Mouse (Mus musculus): Measurements from ENCODE around the gene Mob1a. TPM values are rescaled to one million over a fixed set of nuclear protein-coding genes. Genes with fewer than 3 reads are reported as not detected.
"Not testable (repeated sequence)": the region's sequence is repeated elsewhere in the genome, so short reads cannot be mapped to it uniquely, and the experiment has no call there.

The Mob1a gene
- polyA plus RNA-seq, 1 experiment from 2014 or later: 27.3 TPM

DNA sequence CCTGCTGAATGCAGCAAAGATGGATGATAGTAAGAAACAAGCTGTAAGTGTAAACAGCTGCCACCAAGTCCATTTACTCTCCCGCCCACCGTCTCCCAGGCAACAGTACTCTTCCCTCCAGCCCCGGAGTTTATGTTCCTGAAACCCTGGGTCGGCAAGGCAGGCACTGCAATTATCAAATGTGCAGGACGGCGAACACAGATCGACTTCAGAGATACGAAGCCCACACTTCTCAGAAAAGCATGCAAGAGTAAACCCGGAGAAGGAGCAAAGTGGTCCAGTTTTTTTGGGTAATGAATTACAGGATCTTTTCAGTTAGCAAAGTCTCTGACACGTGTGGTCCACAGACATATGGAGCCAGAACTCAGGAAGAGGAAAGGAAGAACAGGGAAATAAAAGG, 9.8 kb upstream of the Mob1a start:
- H3K36me3 ChIP-seq: peaks cover 23% of the 10 kb centered on the region
- 5% methylated on average over 10 of the region's 10 CpGs for WGBS
- H3K27me3 ChIP-seq: no peaks in the 10 kb centered on the region; the same call in 1 of the 2 replicates
- no peak overlapping the region for H3K27ac ChIP-seq
- no peak for ATAC-seq (ENCODE audit: low FRiP score)
- H3K9ac ChIP-seq: peak overlapping the region; percentile 49; the same call in 1 of the 2 replicates
- no peaks in the 10 kb centered on the region for H3K9me3 ChIP-seq
- peaks cover 16% of the 10 kb centered on the region for H3K4me1 ChIP-seq (replicated peaks)
- H3K4me3 ChIP-seq: peak overlapping the region; percentile 92
- peak overlapping the region; percentile 86 for H3K4me2 ChIP-seq

DNA sequence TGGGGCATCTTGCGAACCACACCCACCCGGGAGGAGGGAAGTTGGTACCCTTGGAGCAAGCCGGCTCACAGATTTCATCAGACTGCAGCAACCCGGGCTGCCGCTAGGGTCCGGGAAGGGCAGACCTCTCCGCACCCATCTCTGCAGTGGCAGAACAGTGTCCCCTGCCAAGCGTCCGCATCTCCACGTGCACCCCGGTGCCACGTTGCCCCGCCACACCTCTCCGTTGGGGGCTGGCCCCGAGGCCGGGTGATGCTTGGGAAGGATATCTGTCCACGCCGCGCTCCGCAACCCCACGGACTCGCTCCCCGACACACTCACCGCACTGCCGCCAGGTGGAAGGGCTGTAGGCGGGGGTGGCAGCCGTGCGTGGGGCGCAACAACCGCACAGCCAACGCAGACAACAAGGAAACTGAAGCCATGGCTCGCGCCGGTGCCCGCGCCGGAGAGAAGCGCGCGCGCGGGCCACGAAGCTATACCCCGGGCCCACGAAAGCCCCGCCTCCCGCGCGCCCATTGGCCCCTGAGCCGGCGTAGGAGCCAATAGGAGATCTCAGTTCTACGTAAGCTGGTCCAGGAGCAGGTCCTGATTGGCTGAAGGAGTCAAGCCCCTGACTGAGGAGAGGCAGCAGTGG, 8.6 kb upstream of the Mob1a start:
- H3K36me3 ChIP-seq: peaks cover 11% of the 10 kb centered on the region
- H3K27ac ChIP-seq: peak overlapping the region; percentile 84
- peak overlapping the region; percentile 86 for H3K4me2 ChIP-seq
- peaks cover 16% of the 10 kb centered on the region for H3K4me1 ChIP-seq (replicated peaks)
- ATAC-seq (ENCODE audit: low FRiP score): peak; percentile 99
- peak overlapping the region; percentile 89 for H3K9ac ChIP-seq
- under 1% methylated on average over 52 of the region's 52 CpGs for WGBS
- H3K9me3 ChIP-seq: no peaks in the 10 kb centered on the region
- H3K27me3 ChIP-seq: no peaks in the 10 kb centered on the region; the same call in 1 of the 2 replicates
- peak overlapping the region; percentile 92 for H3K4me3 ChIP-seq

DNA sequence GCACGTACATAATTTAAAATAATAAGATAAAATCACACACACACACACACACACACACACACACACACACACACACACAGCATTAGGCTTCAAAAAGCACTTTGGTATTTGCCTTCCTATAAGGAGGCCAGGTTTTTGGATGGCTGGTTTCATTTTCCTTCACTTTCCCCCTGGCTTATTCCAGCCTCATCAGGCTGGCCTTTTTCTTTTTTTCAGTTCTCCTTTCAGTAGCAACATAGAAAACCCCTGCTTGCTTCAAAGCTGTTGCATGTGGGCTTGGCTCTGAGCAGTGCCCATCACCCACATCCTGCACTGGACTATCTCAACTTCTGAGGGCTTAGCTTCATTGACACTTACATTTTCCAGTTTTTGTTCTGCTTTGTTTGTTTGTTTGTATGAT, 3.9 kb upstream of the Mob1a start:
- H3K4me2 ChIP-seq: no peak overlapping the region
- no peaks in the 10 kb centered on the region for H3K9me3 ChIP-seq
- no peaks in the 10 kb centered on the region for H3K36me3 ChIP-seq
- ATAC-seq (ENCODE audit: low FRiP score): no peak
- peaks cover 13% of the 10 kb centered on the region for H3K4me1 ChIP-seq (replicated peaks)
- WGBS: 58% methylated on average over 1 of the region's 1 CpGs
- H3K27me3 ChIP-seq: no peaks in the 10 kb centered on the region; the same call in 1 of the 2 replicates
- H3K9ac ChIP-seq: no peak overlapping the region
- no peak overlapping the region for H3K4me3 ChIP-seq
- H3K27ac ChIP-seq: no peak overlapping the region

DNA sequence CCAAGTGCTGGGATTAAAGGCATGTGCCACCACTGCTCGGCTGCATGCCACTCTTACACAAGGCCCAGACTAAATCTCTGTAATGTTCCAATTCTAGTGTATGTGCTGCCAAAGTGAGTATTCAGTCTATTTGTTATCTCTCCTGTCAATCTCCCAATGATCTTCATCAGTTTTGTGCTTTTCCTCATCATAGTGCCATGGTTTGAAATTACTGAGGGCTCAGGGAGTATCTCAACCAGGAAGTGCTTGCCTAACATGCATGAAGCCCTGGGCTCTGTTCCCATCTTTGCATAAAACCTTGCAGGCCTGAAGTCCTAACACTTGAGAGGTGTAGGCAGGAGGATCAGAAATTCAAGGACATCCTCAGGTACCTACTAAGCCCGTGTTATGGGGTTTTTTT, 3.0 kb upstream of the Mob1a start:
- Histone ChIP-seq H3K9ac (no peak overlapping the region), H3K9me3 (no peaks in the 10 kb centered on the region), H3K4me3 (no peak overlapping the region), H3K4me1 (replicated peaks) (peaks cover 19% of the 10 kb centered on the region), H3K27ac (no peak overlapping the region), H3K27me3 (no peaks in the 10 kb centered on the region; the same call in 1 of the 2 replicates), H3K36me3 (no peaks in the 10 kb centered on the region), H3K4me2 (no peak overlapping the region)
- ATAC-seq (ENCODE audit: low FRiP score): no peak
- WGBS: 63% methylated on average over 2 of the region's 2 CpGs

DNA sequence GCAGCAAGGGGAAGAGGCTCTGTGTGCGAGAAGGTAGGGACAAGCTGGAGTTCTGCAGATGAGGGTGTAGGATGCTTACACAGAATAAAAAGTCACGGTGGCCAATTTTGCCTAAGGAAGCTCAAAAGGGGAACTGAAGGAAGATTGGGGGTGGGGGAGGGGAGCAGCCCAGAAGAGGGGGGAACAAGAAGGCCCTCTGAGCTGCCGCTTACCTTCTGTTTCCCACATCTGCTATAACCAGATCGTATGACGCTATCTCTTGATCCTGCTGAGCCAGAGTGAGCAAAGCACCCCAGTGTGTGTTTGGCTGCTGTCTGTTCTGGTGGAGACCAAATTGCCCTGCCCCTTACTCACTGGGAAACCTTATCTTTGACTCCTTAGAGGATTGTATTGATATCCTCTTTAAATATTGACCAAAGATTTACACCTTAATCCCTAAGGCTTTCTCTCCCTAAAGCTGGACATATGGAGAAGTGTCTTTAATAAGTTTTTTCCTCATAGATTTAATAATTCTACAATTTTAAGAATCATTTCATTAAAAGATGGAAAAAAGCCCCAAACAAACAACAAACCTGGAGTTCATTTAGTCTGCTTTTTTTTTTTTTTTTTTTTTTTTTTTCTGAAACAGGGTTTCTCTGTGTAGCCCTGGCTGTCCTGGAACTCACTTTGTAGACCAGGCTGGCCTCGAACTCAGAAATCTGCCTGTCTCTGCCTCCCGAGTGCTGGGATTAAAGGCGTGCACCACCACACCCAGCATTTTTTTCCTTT, 2.0 kb upstream of the Mob1a start:
- Histone ChIP-seq H3K9me3 (no peaks in the 10 kb centered on the region), H3K4me3 (no peak overlapping the region), H3K36me3 (0 out of 2 replicates have a peak, but pooled peaks cover under 1% of the 10 kb centered on the region), H3K4me1 (replicated peaks) (peaks cover 26% of the 10 kb centered on the region), H3K4me2 (no peak overlapping the region), H3K27ac (no peak overlapping the region), H3K9ac (no peak overlapping the region), H3K27me3 (no peaks in the 10 kb centered on the region; the same call in 1 of the 2 replicates)
- no peak for ATAC-seq (ENCODE audit: low FRiP score)
- 77% methylated on average over 8 of the region's 8 CpGs for WGBS

DNA sequence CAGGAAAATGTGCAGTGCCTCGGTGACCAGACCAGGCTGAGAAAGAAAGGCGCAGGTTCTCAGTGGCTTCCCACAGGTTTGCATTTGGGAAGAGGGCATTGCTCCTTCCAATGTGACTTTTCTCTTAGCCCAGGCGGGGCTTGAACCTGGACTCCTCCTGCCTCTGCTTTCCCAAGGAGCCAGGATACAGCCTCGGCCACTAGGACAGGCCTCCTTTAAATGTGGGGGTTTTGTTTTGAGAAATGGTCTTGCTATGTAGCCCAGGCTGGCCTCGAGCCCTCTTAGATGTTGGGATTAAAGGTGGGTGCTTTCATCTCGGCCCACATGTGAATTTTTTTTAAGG, 549 bp downstream of the Mob1a start:
- WGBS: 9% methylated on average over 6 of the region's 6 CpGs
- H3K36me3 ChIP-seq: peaks cover 24% of the 10 kb centered on the region
- H3K27me3 ChIP-seq: no peaks in the 10 kb centered on the region; the same call in 1 of the 2 replicates
- H3K9me3 ChIP-seq: no peaks in the 10 kb centered on the region
- ATAC-seq (ENCODE audit: low FRiP score): no peak
- peaks cover 28% of the 10 kb centered on the region for H3K4me1 ChIP-seq (replicated peaks)
- H3K4me2 ChIP-seq: peak overlapping the region; percentile 71
- H3K4me3 ChIP-seq: peak overlapping the region; percentile 91
- H3K9ac ChIP-seq: peak overlapping the region; percentile 95
- H3K27ac ChIP-seq: peak overlapping the region; percentile 93

DNA sequence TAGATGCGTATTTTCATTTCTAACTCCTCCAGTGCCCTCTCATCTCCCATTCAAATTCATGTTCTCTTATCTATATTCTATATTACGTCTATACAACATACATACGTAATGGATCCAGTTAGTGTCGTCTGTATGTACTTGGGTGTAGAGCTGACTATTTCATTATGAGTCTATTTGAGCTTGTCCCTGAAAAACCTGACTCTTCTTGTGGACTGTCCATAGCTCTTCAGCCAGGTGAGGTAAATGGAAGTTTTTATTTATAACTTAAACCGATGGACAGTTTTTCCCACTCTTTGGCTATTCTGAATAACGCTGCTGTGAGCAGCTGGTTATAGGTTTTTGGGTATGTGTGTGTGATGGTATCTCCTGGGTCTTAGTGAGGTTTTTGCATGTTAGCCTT, 945 bp downstream of the Mob1a start:
- H3K4me1 ChIP-seq (replicated peaks): peaks cover 28% of the 10 kb centered on the region
- H3K9me3 ChIP-seq: no peaks in the 10 kb centered on the region
- H3K27ac ChIP-seq: no peak overlapping the region
- WGBS: 78% methylated on average over 6 of the region's 6 CpGs
- H3K4me2 ChIP-seq: peak overlapping the region; percentile 71
- H3K4me3 ChIP-seq: peak overlapping the region; percentile 91
- no peaks in the 10 kb centered on the region for H3K27me3 ChIP-seq
- H3K9ac ChIP-seq: peak overlapping the region; percentile 95
- ATAC-seq (ENCODE audit: low FRiP score): no peak
- H3K36me3 ChIP-seq: peaks cover 28% of the 10 kb centered on the region

DNA sequence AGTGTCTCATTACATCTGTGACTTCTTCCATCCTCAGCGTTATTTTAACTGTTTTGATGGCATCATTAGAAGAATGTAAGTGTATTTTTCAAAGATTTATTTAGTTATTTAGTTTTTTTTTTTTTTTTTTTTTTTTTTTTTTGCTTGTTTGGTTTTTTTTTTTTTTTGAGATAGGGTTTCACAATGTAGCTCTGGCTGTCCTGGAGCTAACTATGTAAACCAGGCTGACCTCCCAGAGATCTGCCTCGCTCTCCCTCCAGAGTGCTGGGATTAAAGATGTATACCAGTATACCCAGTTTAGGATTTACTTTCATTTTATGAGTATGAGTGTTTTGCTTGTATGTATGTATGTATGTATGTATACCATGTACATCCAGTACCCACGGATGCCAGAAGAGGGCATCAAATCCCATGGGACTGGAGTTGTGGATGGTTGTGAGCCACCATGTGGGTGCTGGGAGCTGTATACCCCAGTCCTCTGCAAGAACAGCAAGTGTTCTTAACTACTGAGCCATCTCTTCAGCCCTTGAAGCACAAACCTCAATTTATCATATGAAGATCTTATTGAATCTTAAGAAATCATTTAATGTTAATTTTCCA, 1.9 kb downstream of the Mob1a start:
- H3K27ac ChIP-seq: no peak overlapping the region
- WGBS: 86% methylated on average over 3 of the region's 3 CpGs
- H3K36me3 ChIP-seq: peaks cover 37% of the 10 kb centered on the region
- H3K4me2 ChIP-seq: no peak overlapping the region; the same call in 1 of the 2 replicates
- no peak for ATAC-seq (ENCODE audit: low FRiP score)
- no peaks in the 10 kb centered on the region for H3K27me3 ChIP-seq
- H3K4me1 ChIP-seq (replicated peaks): peaks cover 28% of the 10 kb centered on the region
- no peak overlapping the region for H3K9ac ChIP-seq
- no peaks in the 10 kb centered on the region for H3K9me3 ChIP-seq
- H3K4me3 ChIP-seq: no peak overlapping the region

DNA sequence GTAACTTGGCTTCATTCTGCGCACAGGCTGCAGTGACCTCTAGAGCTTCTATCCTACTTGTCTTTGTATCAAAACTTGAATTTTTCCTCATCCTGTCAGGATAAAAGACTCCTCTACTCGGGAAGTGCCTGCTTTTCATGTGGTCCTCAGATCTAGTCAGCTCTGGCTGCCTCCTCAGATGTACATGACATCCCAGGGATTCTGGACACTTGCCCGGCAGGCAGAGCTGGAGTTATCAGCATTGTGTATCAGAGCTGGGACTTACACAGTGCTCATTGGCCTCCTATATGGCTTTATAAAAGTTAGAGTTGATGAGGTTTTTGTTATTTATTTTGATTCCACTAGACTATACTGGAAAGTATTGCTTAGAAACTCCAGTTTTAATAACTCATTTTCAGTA, 15.6 kb downstream of the Mob1a start:
- no peak overlapping the region for H3K4me2 ChIP-seq
- WGBS: 87% methylated on average over 3 of the region's 3 CpGs
- no peak overlapping the region for H3K9ac ChIP-seq
- peaks cover 61% of the 10 kb centered on the region for H3K36me3 ChIP-seq
- no peaks in the 10 kb centered on the region for H3K4me1 ChIP-seq (replicated peaks)
- no peak overlapping the region for H3K4me3 ChIP-seq
- ATAC-seq (ENCODE audit: low FRiP score): no peak
- no peaks in the 10 kb centered on the region for H3K9me3 ChIP-seq
- H3K27me3 ChIP-seq: no peaks in the 10 kb centered on the region
- no peak overlapping the region for H3K27ac ChIP-seq

DNA sequence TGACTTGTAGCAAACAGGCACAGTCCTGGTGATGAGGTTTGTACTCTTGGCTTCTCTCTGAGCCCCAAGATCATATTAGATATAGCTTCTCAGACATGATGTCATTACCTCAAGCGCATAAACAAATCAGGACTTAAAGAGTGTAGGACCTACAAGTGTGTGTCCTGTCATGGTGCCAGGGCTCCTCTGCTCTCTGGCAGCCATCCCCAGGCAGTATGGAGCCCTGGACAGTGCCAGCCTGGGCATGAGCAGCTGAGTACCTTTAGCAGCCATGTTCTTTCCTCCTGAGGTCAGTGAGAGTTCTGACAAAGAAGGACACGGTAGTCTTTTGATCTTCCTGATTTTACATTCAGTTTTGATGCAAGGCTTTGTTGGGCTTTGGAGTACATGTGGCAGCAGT, 17.1 kb downstream of the Mob1a start:
- Histone ChIP-seq H3K9ac (0 out of 2 replicates have a peak overlapping the region, but pooled peaks have one; percentile 39), H3K36me3 (peaks cover 58% of the 10 kb centered on the region), H3K4me1 (replicated peaks) (no peaks in the 10 kb centered on the region), H3K27me3 (no peaks in the 10 kb centered on the region), H3K4me2 (no peak overlapping the region), H3K4me3 (no peak overlapping the region), H3K27ac (no peak overlapping the region), H3K9me3 (no peaks in the 10 kb centered on the region)
- no peak for ATAC-seq (ENCODE audit: low FRiP score)
- 94% methylated on average over 2 of the region's 2 CpGs for WGBS

DNA sequence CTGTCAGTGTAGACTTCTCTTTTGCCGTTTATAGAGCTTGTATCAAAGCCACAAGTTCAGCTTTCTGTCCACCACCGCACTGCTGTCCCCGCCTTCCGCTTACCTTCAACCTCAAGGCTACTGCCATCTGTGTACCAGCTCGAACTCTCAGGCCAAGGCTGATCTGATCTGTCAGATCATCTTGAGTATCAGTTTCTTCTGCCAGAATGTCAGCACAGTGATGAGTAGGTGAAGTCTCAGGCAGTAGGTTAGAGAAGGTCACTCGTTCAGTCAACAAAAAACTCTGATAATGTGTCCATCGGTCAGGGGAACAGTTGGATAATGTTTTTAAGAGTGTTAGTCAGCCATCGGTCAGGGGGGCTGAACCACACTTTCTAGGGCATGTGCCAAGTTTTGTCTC, 19.5 kb downstream of the Mob1a start:
- H3K27ac ChIP-seq; ATAC-seq (ENCODE audit: low FRiP score); H3K9me3 ChIP-seq; H3K9ac ChIP-seq; H3K4me3 ChIP-seq; H3K4me2 ChIP-seq; H3K27me3 ChIP-seq: not testable (repeated sequence)
- H3K4me1 ChIP-seq (replicated peaks): peaks cover 11% of the 10 kb centered on the region
- WGBS: 93% methylated on average over 8 of the region's 8 CpGs
- peaks cover 38% of the 10 kb centered on the region for H3K36me3 ChIP-seq

DNA sequence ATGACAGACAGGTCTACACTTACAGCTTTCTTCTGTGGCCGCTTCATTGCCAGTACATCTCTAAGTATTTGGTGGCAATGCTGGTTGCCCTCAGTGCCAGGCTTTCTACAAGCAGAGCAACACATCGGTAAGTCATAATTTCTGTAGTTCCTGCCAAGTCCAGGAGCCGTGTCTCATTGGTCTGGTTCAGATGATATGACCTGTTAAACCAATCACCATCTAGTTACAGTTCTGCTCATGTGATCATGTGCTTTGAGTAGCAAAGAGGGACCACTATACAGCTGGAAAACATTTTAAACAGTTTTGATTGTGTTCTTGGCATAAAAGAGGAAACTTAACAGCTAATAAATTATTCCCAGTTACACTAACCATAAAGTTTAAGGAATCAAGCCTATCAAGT, 22.1 kb downstream of the Mob1a start:
- Histone ChIP-seq H3K36me3 (peaks cover 17% of the 10 kb centered on the region), H3K9ac (no peak overlapping the region), H3K4me2 (no peak overlapping the region), H3K9me3 (no peaks in the 10 kb centered on the region), H3K4me1 (replicated peaks) (peaks cover 24% of the 10 kb centered on the region), H3K4me3 (no peak overlapping the region), H3K27me3 (no peaks in the 10 kb centered on the region), H3K27ac (no peak overlapping the region)
- ATAC-seq (ENCODE audit: low FRiP score): no peak
- WGBS: 94% methylated on average over 3 of the region's 3 CpGs

Data from hindbrain, embryonic 13.5 days (tissue).